Mouse (Mus musculus) hindbrain, embryonic 15.5 days (tissue): ENCODE data around the gene Smarcb1. TPM values are rescaled to one million over a fixed set of nuclear protein-coding genes. Genes with fewer than 3 reads are reported as not detected.
"Not testable (repeated sequence)": the region's sequence is repeated elsewhere in the genome, so short reads cannot be mapped to it uniquely, and the experiment has no call there.

Experiments
- ATAC-seq: fragments of 200-750 bp; cut with Nextera tagmentation; 2 replicates; pipeline ENCODE4 v1.8.0; 2017; ENCODE audit warnings: low read depth, moderate number of reproducible peaks, moderate TSS enrichment; ENCODE audit not compliant: low FRiP score
- H3K27ac ChIP-seq: fragments of 300-500 bp; sonication (generic); replicated peaks from 2 replicates; pipeline ENCODE4 v1.5.1; 2015; ENCODE audit warnings: mild to moderate bottlenecking, inconsistent platforms
- H3K27me3 ChIP-seq: fragments of 300-500 bp; sonication (generic); 2 replicates; pipeline ENCODE4 v1.6.1; 2015; ENCODE audit warnings: control low read depth, inconsistent platforms
- H3K36me3 ChIP-seq: fragments of 300-500 bp; sonication (generic); 2 replicates; pipeline ENCODE4 v1.6.1; 2015; ENCODE audit warnings: control low read depth, inconsistent platforms
- H3K4me1 ChIP-seq: fragments of 300-500 bp; sonication (generic); replicated peaks from 2 replicates; pipeline ENCODE4 v1.6.1; 2015; ENCODE audit warnings: control low read depth, inconsistent platforms
- H3K4me2 ChIP-seq: fragments of 300-500 bp; sonication (generic); 2 replicates; pipeline ENCODE4 v1.6.1; 2015; ENCODE audit warnings: moderate library complexity, mild to moderate bottlenecking, inconsistent platforms
- H3K4me3 ChIP-seq: fragments of 300-500 bp; sonication (generic); 2 replicates; pipeline ENCODE4 v1.5.1; 2015; ENCODE audit warnings: mild to moderate bottlenecking, inconsistent platforms
- H3K9ac ChIP-seq: fragments of 300-500 bp; sonication (generic); 2 replicates; pipeline ENCODE4 v1.6.1; 2015; ENCODE audit warnings: inconsistent platforms
- H3K9me3 ChIP-seq: fragments of 300-500 bp; sonication (generic); 2 replicates; pipeline ENCODE4 v1.6.1; 2016; ENCODE audit warnings: control low read depth, inconsistent platforms
- WGBS: fragments of 180-500 bp; shearing (Covaris S2); methylation state at CpG from one replicate; pipeline ENCODE4 v1.1.7; 2015; 5-methylcytosine and 5-hydroxymethylcytosine counted together
- polyA plus RNA-seq: library from polyadenylated mRNA; unstranded; fragments of >200 nt; fragmentation: Nextera tagmentation; extraction: Ambion mirVana; gene quantifications from 2 replicates; pipeline ENCODE4 v1.2.1, GENCODE M21; 2015

Smarcb1 gene
- polyA plus RNA-seq, 1 experiment from 2014 or later, result 263 TPM

- no peak for ATAC-seq
- peaks cover 71% of the 10 kb centered on the region for H3K36me3 ChIP-seq
- H3K9me3 ChIP-seq, result no peaks in the 10 kb centered on the region
Measured at GRCm38 (mm10) chr10:75898039-75898564, 23.3 kb downstream of the Smarcb1 start.

GRCm38 (mm10) chr10:75897373-75897772 lies 24.0 kb downstream of the Smarcb1 start:
- 29% methylated on average over 6 of the region's 6 CpGs for WGBS

More at GRCm38 (mm10) chr10:75898039-75898564, 23.3 kb downstream of the Smarcb1 start:
- Histone ChIP-seq H3K4me2 (no peak overlapping the region), H3K27me3 (no peaks in the 10 kb centered on the region), H3K27ac (no peak overlapping the region), H3K9ac (no peak overlapping the region), H3K4me1 (peaks cover 10% of the 10 kb centered on the region), H3K4me3 (no peak overlapping the region)
- WGBS, result 81% methylated on average over 6 of the region's 6 CpGs

DNA sequence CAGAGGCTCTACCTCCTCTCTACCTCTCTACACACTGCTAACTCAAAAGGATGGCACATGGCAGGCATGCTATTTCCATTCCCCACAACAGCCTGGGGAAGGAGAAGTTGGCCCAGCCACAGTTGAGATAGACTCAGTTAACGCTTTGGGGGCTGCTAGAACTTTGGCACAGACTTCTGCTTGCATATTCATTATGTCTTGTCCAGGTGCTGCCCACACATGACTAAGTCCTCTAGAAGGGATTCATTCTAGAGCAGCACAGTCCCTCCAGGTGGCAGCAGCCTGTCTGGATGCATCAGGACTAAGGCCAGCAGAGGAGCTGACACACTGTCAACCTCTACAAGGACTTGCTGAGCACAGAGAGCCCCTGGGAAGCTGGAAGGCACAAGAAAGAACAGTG lies 25.2 kb downstream of the Smarcb1 start:
- Histone ChIP-seq H3K4me2 (no peak overlapping the region), H3K4me3 (no peak overlapping the region), H3K4me1 (peaks cover 10% of the 10 kb centered on the region), H3K9ac (no peak overlapping the region), H3K27ac (no peak overlapping the region), H3K9me3 (no peaks in the 10 kb centered on the region), H3K27me3 (no peaks in the 10 kb centered on the region), H3K36me3 (peaks cover 52% of the 10 kb centered on the region)
- ATAC-seq, result no peak
- WGBS, result 93% methylated on average over 1 of the region's 1 CpGs

More at GRCm38 (mm10) chr10:75897373-75897772, 24.0 kb downstream of the Smarcb1 start:
- Histone ChIP-seq H3K27ac (no peak overlapping the region), H3K9ac (no peak overlapping the region), H3K9me3 (no peaks in the 10 kb centered on the region), H3K27me3 (no peaks in the 10 kb centered on the region), H3K4me1 (peaks cover 10% of the 10 kb centered on the region), H3K36me3 (peaks cover 64% of the 10 kb centered on the region), H3K4me3 (no peak overlapping the region), H3K4me2 (no peak overlapping the region)
- ATAC-seq, result no peak

DNA sequence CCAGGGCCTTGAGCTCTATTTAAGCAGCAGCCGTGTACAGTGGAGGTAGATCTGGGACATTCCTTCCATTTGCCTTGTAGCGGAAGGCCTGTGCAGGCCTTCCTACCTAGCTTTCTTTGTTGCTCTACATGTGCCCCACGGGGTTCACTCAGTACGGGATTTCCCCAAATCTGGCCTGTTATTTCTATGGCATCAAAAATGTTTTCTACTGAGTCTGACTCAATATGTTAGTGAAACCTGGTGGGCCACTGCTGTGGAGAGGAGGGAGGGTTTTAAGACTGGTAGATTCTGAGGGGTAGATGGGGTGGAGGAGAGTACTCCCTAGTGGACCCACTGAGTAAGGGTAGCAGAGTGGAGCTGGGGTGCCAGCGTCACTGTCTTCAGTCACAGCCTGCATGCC lies 25.7 kb downstream of the Smarcb1 start:
- no peak for ATAC-seq
- H3K27ac ChIP-seq, result no peak overlapping the region
- peaks cover 47% of the 10 kb centered on the region for H3K36me3 ChIP-seq
- H3K9ac ChIP-seq, result no peak overlapping the region
- no peaks in the 10 kb centered on the region for H3K27me3 ChIP-seq
- H3K4me3 ChIP-seq, result no peak overlapping the region
- no peaks in the 10 kb centered on the region for H3K9me3 ChIP-seq
- peaks cover 10% of the 10 kb centered on the region for H3K4me1 ChIP-seq
- no peak overlapping the region for H3K4me2 ChIP-seq
- 94% methylated on average over 5 of the region's 5 CpGs for WGBS

DNA sequence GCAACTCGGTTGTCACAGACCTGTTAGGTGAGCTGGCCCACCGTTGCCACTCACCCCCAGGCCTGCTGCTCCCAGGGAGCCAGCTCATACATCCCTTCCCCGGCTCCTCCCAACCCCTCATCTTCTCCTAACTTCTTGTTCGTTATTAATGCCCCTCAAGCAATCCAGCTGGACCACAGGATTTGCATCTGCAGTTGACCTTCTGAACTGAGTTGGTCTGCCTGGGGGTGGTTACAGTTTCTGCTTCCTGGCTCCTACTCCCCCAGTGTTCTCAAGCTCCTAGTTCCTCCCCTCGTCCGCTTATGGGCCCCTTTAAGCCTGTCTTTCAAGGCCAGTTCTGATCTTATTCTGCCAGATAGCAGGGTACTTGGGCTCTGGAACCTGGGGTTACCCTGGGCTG lies 26.8 kb downstream of the Smarcb1 start:
- ATAC-seq, result no peak
- Histone ChIP-seq H3K27ac (no peak overlapping the region), H3K9me3 (no peaks in the 10 kb centered on the region), H3K36me3 (peaks cover 38% of the 10 kb centered on the region), H3K9ac (no peak overlapping the region), H3K27me3 (no peaks in the 10 kb centered on the region), H3K4me3 (no peak overlapping the region), H3K4me1 (peaks cover 10% of the 10 kb centered on the region), H3K4me2 (no peak overlapping the region)
- 82% methylated on average over 6 of the region's 6 CpGs for WGBS

- Histone ChIP-seq H3K36me3 (peaks cover 29% of the 10 kb centered on the region), H3K4me2 (peak within 1 kb of the TSS; percentile 80), H3K4me3 (peak within 1 kb of the TSS; percentile 35), H3K9ac (0 out of 2 replicates have a peak within 1 kb of the TSS, but pooled peaks have one; percentile 17), H3K9me3 (no peaks in the 10 kb centered on the region), H3K27ac (0 out of 2 replicates have a peak within 1 kb of the TSS, but pooled peaks have one; percentile 5), H3K4me1 (peaks cover 6% of the 10 kb centered on the region), H3K27me3 (no peaks in the 10 kb centered on the region)
- ATAC-seq, result peak; percentile 99
- WGBS, result 2% methylated on average over 51 of the region's 51 CpGs
Measured at GRCm38 (mm10) chr10:75893089-75893750, 28.2 kb downstream of the Smarcb1 start, which contains the start of gene Derl3. Derl3 (plus strand) TSS chr10:75893413.

- Histone ChIP-seq H3K27ac (no peak overlapping the region), H3K4me2 (no peak overlapping the region), H3K4me3 (no peak overlapping the region), H3K27me3 (no peaks in the 10 kb centered on the region), H3K9me3 (no peaks in the 10 kb centered on the region), H3K9ac (no peak overlapping the region), H3K4me1 (peaks cover 6% of the 10 kb centered on the region), H3K36me3 (no peaks in the 10 kb centered on the region)
- no peak for ATAC-seq
- 57% methylated on average over 8 of the region's 8 CpGs for WGBS
Measured at GRCm38 (mm10) chr10:75889406-75890153, 31.8 kb downstream of the Smarcb1 start.

- H3K27me3 ChIP-seq, H3K9ac ChIP-seq, H3K4me1 ChIP-seq, H3K9me3 ChIP-seq, H3K27ac ChIP-seq, H3K36me3 ChIP-seq, H3K4me2 ChIP-seq, H3K4me3 ChIP-seq, ATAC-seq: not testable (repeated sequence)
- WGBS, result 89% methylated on average over 5 of the region's 5 CpGs
Measured at GRCm38 (mm10) chr10:75887504-75887903, 33.9 kb downstream of the Smarcb1 start.

GRCm38 (mm10) chr10:75884742-75885141 lies 36.7 kb downstream of the Smarcb1 start:
- Histone ChIP-seq H3K4me2 (no peak overlapping the region), H3K9ac (no peak overlapping the region), H3K4me1 (peaks cover 17% of the 10 kb centered on the region), H3K9me3 (no peaks in the 10 kb centered on the region), H3K36me3 (no peaks in the 10 kb centered on the region), H3K27ac (no peak overlapping the region), H3K4me3 (no peak overlapping the region), H3K27me3 (no peaks in the 10 kb centered on the region)
- 97% methylated on average over 8 of the region's 8 CpGs for WGBS
- ATAC-seq, result no peak

DNA sequence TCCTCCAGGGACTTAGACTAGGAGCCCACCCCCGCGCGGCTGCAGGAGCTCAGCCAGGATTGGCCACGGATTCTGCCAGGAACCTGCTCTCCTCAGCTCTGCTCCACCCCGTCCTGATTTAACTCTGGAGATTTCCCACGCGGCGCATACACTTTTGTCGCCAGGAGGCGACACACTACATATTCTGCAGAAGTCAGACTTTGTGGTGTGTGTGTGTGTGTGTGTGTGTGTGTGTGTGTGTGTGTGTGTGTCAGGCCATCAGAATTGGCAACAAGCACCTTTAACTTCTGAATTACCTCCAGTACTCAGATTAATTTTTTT lies 38.2 kb downstream of the Smarcb1 start:
- 0 out of 2 replicates have a peak overlapping the region, but pooled peaks have one; percentile 7 for H3K4me3 ChIP-seq

GRCm38 (mm10) chr10:75882433-75883231 lies 38.8 kb downstream of the Smarcb1 start:
- Histone ChIP-seq H3K4me3 (0 out of 2 replicates have a peak overlapping the region, but pooled peaks have one; percentile 7), H3K4me1 (peaks cover 17% of the 10 kb centered on the region), H3K9ac (0 out of 2 replicates have a peak overlapping the region, but pooled peaks have one; percentile 16), H3K27ac (0 out of 2 replicates have a peak overlapping the region, but pooled peaks have one; percentile 25), H3K27me3 (no peaks in the 10 kb centered on the region), H3K9me3 (no peaks in the 10 kb centered on the region), H3K36me3 (no peaks in the 10 kb centered on the region), H3K4me2 (peak overlapping the region; percentile 37)
- 8% methylated on average over 15 of the region's 15 CpGs for WGBS
- ATAC-seq, result 0 out of 2 replicates have a peak, but pooled peaks have one; percentile 44

More for the DNA sequence above, 38.2 kb downstream of the Smarcb1 start:
- Histone ChIP-seq H3K36me3 (no peaks in the 10 kb centered on the region), H3K9ac (0 out of 2 replicates have a peak overlapping the region, but pooled peaks have one; percentile 16), H3K27ac (0 out of 2 replicates have a peak overlapping the region, but pooled peaks have one; percentile 25), H3K4me2 (peak overlapping the region; percentile 37), H3K27me3 (no peaks in the 10 kb centered on the region), H3K4me1 (peaks cover 17% of the 10 kb centered on the region), H3K9me3 (no peaks in the 10 kb centered on the region)
- 2% methylated on average over 10 of the region's 10 CpGs for WGBS
- ATAC-seq, result peak; percentile 73; the same call in 1 of the 2 replicates
